Mouse (Mus musculus) small intestine, adult 2 months (tissue): ENCODE data around the gene Rbm3.

ENCODE experiments used
- CTCF ChIP-seq: fragments of 200-500 bp; IDR thresholded peaks from 2 replicates; pipeline ENCODE4 v1.5.1; 2012; ENCODE audit warnings: low read depth, mild to moderate bottlenecking, control low read depth, inconsistent platforms, low read length, moderate library complexity, mixed read lengths; ENCODE audit not compliant: insufficient replicate concordance, insufficient read length; ENCODE audit errors: extremely low read depth
- POLR2A ChIP-seq: fragments of 200-500 bp; IDR thresholded peaks from 2 replicates; pipeline ENCODE4 v1.6.1; 2012; ENCODE audit warnings: low read depth, mild to moderate bottlenecking, control low read depth, inconsistent platforms, low read length, moderate library complexity

DNA sequence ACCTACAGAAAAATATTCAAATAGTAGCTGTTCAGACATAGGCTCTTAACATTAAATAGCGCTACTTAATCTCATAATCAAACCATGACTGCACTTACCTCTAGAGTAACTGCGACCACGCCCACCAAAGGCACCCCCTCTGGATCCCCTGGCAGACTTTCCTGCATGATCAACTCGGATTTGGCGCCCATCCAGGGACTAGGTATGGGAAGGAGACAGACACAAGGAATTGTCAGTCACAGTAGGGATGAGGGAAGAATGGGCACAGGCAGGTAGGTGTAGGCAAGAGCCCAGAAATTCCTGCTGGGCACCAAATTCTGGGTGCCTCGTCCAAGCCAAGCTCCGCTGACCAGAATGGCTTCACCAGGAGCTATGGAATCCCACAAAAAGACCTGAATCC is 1.9 kb downstream of the Rbm3 start:
- no peak for TF ChIP-seq POLR2A
- no peak for TF ChIP-seq CTCF
